Mouse (Mus musculus) lung, postnatal 25 days (tissue): ENCODE measurements around the gene Rab11fip4.
A peak's percentile ranks its signal among the peaks of the same experiment; 100 is the strongest.

Source experiments
- DNase-seq: peaks from one replicate; pipeline ENCODE4 v3.0.0; 2022; ENCODE audit warnings: low spot score

Rab11fip4 gene

DNA sequence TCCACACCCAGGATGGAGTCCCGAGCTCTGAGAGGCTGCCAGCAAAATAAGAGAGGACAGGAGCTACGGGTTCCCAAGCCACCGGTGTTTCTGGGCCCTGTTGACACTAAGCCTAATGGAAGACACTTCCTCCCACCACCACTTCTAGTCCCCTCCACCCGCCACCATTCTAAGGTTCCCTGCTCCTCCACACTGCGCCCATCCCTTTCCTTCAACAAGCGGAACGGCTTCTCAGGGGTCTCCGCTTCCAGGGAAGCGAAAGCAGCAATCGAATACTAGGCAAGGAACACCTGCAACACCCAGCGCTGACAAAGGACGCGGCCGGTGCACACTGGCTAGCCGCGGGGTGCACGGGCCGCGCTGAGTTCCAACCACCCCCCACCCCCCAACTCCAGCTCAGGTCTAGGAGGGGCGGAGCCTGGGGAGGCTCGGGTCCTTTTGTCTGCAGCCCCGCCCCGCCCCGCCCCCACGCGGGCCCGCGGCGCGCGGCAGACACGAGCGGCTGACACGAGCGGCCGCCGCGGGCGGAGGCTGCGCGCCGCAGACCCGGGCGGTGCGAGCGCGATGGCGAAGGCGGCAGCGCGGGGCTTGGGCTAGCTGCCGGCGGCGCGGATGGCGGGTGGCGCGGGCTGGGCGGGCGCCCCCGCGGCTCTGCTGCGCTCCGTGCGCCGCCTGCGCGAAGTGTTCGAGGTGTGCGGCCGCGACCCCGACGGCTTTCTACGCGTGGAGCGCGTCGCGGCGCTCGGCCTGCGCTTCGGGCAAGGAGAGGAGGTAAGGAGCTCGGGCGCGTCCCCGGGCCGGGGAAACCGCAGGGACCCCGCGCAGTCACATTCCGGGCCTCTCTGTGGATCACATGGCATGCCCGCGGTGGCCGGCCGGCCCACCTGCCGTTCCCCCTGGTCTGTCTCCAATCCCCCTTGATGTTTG lies at the start of gene Rab11fip4:
Gene Rab11fip4 (plus strand): TSS at position 549 of the 927 bp plus-strand sequence.
- DNase-seq = no peak

GRCm38 (mm10) chr11:79552622-79553021 lies 38.4 kb upstream of the Rab11fip4 start:
- no peak for DNase-seq

GRCm38 (mm10) chr11:79560536-79560935 lies 30.5 kb upstream of the Rab11fip4 start:
- no peak for DNase-seq

DNA sequence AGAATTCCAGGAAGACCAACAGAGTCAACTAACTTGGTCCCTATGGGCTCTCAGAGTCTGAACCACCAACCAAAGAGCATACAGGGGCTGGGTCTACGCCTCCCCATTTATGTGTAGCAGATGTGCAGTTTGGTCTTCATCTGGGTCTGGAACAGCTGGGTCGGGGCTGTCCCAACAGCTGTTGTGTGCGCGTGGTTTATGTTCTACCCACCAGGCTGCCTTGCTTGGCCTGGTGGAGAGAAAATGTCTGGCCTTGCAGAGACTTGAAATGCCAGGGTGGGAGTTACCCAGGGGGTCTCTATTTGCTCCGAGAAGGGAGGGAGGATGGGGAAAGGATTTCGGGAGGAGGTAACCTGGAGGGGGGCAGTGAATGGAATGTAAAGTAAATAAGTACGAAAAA lies 27.5 kb upstream of the Rab11fip4 start:
- no peak for DNase-seq

GRCm38 (mm10) chr11:79566947-79567346 lies 24.1 kb upstream of the Rab11fip4 start:
- no peak for DNase-seq

DNA sequence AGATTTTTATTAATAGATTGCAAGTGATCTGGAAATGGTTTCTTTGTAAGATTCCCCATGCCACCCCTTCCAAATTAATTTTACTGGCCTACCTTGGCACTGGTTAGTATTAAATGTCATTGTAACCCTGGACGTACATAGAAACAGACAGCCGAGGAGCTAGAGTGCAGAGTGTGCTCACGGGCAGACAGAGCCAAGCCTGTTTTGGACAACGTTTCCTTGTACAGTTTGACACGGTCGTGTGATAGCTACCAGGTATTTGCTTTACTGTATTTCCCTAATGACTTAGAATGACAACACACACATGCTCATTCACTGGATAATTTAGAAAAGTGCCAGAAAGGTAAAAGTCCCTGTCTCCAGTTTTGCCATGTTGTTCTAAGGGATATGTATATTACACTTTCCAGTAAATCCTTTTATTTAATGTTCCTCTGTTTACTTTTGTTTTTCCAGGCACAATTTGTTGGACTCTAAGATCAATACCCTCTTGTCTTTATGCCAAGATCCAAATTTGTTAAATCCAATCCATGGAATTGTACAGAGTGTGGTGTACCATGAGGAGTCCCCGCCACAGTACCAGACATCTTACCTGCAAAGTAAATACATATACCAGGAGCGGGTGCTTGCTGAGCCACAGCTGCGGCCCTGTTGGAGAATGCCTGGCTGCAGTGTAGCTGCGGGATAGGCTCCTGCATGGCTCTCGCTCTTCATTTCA lies 22.7 kb upstream of the Rab11fip4 start:
- no peak for DNase-seq

- no peak for DNase-seq
Observed at GRCm38 (mm10) chr11:79570319-79570718, 20.7 kb upstream of the Rab11fip4 start.

GRCm38 (mm10) chr11:79573836-79574235 lies 17.2 kb upstream of the Rab11fip4 start:
- peak; percentile 15 for DNase-seq

GRCm38 (mm10) chr11:79575383-79576073 lies 15.5 kb upstream of the Rab11fip4 start:
- no peak for DNase-seq

- DNase-seq = peak; percentile 77
Observed at GRCm38 (mm10) chr11:79577741-79578140, 13.3 kb upstream of the Rab11fip4 start.

- no peak for DNase-seq
Observed at GRCm38 (mm10) chr11:79580660-79581059, 10.4 kb upstream of the Rab11fip4 start.

DNA sequence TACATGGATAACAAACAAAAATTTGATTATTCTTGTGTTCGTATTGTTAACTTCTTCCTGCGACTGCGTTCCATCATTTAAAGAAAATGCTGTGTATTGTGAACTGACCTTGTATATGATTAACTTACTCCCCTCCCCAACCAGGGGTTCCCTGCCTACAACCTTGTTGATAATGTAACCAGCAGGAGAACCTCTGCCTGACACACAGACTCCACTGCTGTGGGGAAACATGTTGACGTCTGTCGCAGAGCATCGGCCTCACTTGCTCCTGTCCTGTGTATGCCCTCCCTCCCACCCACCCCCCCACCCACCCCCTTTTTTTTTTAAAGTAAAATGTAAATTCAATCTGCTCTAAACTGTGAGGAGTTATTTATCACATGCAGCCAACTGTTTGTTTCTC lies 9.8 kb upstream of the Rab11fip4 start:
- DNase-seq = no peak

DNA sequence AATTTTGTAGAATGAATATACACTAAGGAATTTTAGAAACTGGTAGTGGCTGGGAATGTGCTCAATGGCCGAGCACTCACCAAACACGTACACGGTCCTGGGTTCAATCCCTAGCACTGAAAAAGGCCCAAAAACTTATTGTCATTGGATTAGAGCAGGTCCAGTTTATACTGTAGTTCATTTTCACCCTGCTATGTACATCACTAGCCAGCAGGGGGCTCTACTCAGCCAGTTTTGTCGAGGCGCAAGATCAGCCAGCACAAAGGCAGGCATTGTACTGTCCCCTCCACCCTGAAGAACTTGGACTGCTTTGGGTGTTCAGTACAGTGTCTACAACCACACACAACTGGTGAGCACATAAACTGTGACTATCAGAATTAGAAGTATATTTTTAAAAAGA lies 6.8 kb upstream of the Rab11fip4 start:
- DNase-seq = peak; percentile 59

- no peak for DNase-seq
Observed at GRCm38 (mm10) chr11:79589317-79590075, 1.5 kb upstream of the Rab11fip4 start.

GRCm38 (mm10) chr11:79591591-79591975 lies 571 bp downstream of the Rab11fip4 start:
- no peak for DNase-seq

DNA sequence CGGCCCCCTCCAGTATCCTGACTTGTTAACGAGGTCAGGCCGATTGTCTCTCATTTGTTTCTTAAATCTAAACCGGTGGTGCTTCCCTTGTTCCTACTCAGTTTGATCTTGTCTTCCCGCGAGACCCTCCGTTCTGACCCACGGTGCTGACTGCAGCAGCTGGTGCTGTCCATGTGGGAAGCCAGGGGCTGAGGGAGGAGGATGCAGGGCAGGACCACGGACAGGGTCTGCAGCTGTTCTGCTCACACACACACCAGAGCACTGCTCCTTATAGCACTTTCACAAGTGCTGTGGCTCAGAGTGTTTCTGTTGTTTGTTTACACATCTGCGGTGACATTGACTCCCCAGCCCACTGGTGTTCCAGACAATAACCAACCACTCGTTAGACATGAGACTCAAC lies 2.5 kb downstream of the Rab11fip4 start:
- DNase-seq = no peak

DNA sequence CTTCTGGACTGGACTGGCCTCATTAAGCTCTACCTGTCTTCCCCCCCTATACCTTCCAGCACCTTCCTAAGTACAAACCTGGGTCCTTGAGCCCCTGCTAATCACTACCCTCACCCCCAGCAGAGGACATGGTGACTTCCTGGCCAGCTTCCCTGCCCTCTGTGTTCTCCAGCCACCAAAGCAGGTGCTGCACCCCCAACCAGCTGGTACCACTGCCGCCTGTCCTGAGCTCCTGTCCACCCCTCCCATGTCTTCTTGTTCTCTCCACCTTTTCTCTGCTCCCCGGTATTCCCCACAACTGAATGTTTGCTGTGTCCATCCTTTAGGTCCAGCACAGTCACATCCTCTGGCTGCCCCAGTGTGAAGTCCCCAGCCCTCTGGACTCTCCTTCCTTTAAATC lies 19.4 kb downstream of the Rab11fip4 start:
- no peak for DNase-seq

DNA sequence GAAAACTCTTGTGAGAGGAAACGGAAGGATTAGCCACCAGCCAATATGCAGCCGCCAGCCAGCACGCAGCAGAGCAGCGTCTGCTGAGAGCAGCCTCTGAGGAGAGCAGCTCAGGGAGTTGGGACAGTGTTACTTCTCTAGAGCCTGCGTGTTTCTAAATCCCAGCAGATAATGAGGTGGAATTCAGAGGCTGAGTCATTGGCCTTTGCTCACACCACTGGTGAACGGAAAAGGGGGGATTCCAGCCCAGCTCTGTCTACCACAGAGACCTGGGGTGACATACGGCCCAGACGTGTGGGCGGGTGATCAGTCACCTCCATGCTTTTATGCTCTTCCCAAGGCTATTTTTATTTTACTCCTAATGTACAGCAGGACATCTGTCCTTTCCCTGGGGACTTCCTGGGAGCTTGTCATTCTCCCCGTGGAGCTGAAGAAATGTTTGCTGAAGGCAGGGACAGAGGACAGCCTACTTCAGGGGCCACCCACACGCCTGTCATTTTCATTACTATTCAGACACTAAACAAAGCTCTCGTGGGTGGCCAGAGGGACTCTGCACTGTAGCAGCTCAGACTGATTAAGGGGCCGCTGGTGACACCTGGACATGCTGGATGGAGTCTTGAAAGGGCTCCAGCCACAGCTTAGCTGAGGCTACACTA lies 20.1 kb downstream of the Rab11fip4 start:
- DNase-seq = no peak

- no peak for DNase-seq
Observed at GRCm38 (mm10) chr11:79612046-79612600, 21.1 kb downstream of the Rab11fip4 start.

DNA sequence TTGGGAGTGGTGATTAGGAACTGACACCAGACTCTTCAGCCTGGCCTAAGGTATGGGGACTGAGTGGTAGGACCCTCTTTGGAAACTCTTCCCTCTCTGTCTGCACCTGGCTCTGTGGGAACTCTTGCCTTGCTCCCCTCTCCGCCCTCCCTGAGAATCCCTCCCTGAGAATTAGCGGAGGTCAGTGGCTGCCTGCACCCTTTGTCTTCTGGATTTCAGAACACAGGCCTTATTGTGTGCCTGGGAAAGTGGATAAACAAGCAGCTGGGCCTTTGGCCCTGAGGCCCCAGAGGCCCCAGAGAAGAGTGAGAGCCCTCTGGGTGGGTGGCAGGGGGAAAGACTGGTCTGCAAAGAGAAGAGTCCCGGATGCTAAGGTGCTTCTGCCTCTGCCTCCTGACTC lies 22.1 kb downstream of the Rab11fip4 start:
- DNase-seq = no peak

- no peak for DNase-seq
Observed at GRCm38 (mm10) chr11:79613711-79614110, 22.7 kb downstream of the Rab11fip4 start.
